Mouse (Mus musculus) embryonic facial prominence, embryonic 10.5 days (tissue): ENCODE data around the gene Fgfr2. TPM values are rescaled to one million over a fixed set of nuclear protein-coding genes. Genes with fewer than 3 reads are reported as not detected.
A peak's percentile ranks its signal among the peaks of the same experiment; 100 is the strongest.

Experiments used
- DNase-seq: peaks from one replicate; pipeline ENCODE4 v3.0.0-alpha.2; 2017; ENCODE audit warnings: low spot score
- H3K27ac ChIP-seq: fragments of 300-500 bp; sonication (generic); replicated peaks from 2 replicates; pipeline ENCODE4 v1.5.1; 2016; ENCODE audit warnings: mild to moderate bottlenecking
- H3K27me3 ChIP-seq: fragments of 300-500 bp; sonication (generic); replicated peaks from 2 replicates; pipeline ENCODE4 v1.6.1; 2016; ENCODE audit warnings: low read depth, mild to moderate bottlenecking; ENCODE audit not compliant: poor library complexity, severe bottlenecking
- H3K36me3 ChIP-seq: fragments of 300-500 bp; sonication (generic); replicated peaks from 2 replicates; pipeline ENCODE4 v1.6.1; 2016; ENCODE audit warnings: mild to moderate bottlenecking, moderate library complexity
- H3K4me1 ChIP-seq: fragments of 300-500 bp; sonication (generic); 2 replicates; pipeline ENCODE4 v1.6.1; 2016
- H3K4me3 ChIP-seq: fragments of 300-500 bp; sonication (generic); 2 replicates; pipeline ENCODE4 v1.5.1; 2016; ENCODE audit warnings: mild to moderate bottlenecking, moderate library complexity
- H3K9me3 ChIP-seq: fragments of 300-500 bp; sonication (generic); 2 replicates; pipeline ENCODE4 v1.6.1; 2016; ENCODE audit warnings: mild to moderate bottlenecking
- WGBS: fragments of 180-500 bp; shearing (Covaris S2); methylation state at CpG from one replicate; pipeline ENCODE4 v1.1.7; 2016; 5-methylcytosine and 5-hydroxymethylcytosine counted together
- polyA plus RNA-seq: library from polyadenylated mRNA; unstranded; fragments of >200 nt; fragmentation: Nextera tagmentation; extraction: Ambion mirVana; gene quantifications from 2 replicates; pipeline ENCODE4 v1.2.1, GENCODE M21; 2016

Gene Fgfr2
- polyA plus RNA-seq, 1 experiment from 2014 or later, result 74.3 TPM

DNA sequence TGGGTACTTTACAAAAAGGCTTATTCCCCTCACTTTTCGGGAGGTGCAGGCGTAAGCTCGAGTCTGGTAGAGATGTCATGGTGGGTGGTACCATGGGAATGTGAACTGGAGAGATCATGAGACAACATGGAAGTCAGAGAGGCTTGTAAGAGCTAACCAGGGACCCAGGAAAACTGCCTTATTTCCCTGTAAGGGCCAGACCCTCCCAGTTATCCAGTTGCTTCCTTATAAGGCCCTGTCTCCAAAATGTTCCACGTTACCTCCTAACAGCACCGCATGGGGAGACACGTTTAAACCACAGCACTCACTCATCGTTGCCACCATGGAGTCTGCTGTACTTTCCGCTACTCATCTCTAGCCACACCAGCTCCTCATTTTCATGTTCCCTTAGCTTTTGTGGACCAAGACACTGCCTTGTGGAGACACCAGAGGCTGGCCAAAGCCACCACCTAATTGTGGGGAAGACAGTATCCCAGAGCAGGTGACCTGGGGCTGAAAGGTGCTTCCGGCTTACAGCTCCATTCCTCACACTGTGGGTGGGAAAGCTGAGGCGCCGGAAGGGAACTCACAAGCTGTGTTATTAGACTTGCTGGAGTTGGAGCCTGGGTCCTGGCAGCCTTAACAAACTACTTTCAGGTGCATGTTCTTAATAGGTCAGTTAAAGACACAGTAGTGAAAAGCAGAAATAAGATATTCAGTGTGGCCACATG, 2178.2 kb downstream of the Fgfr2 start:
- no peak for DNase-seq
- Histone ChIP-seq H3K36me3 (no peaks in the 10 kb centered on the region), H3K27ac (no peak overlapping the region), H3K4me3 (no peak overlapping the region), H3K9me3 (no peaks in the 10 kb centered on the region), H3K27me3 (peaks cover 14% of the 10 kb centered on the region), H3K4me1 (peaks cover 12% of the 10 kb centered on the region)
- 91% methylated on average over 11 of the region's 11 CpGs for WGBS

DNA sequence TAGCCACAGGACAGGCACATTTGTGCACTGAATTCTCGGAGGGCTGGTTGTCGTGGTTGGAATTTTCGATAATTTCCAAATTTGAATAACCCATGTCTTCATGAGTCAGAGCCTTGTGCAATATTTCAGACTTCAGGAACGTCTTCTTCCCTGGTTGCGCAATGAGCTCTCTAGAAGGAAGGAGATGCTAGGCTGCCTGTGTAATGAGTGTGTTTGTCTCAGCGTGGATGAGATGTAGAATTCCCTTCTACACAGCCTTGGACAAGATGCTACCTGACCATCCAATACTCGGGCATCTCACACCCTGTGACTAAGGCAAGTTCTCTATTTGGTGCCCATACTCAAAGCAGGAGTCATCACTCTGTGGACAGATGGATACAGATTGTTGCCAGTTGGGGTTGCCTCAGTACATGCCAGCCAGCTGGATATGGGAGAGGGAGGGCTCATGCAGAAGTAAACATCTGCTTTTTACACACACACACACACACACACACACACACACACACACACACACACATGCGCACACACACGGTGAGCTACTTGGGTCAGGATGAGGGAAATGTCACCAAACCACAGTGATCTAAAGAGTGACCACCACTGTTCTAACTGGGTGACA, 2179.8 kb downstream of the Fgfr2 start:
- H3K9me3 ChIP-seq, result no peaks in the 10 kb centered on the region
- 89% methylated on average over 9 of the region's 9 CpGs for WGBS

DNA sequence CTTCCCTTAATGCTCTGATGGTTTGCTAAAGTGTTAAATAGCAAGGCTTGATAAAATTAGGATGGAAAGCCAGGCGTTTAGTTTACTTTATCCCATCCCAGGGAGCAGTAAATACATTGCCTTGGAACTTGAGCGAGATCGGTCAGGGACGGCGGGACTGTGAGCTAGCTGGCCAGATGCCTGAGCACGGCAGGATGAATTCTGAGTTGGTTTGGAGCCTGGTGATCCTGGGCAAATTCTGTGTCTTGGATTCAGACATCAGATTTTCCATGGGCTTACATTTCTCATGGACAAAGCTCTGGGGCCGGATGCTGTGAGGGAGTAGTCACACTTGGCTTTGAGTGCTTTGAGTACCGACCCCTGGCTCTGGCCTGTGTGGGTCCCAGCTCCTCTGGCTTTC, 2182.4 kb downstream of the Fgfr2 start:
- 86% methylated on average over 8 of the region's 8 CpGs for WGBS
- DNase-seq, result no peak
- Histone ChIP-seq H3K27ac (no peak overlapping the region), H3K36me3 (no peaks in the 10 kb centered on the region), H3K27me3 (peaks cover 56% of the 10 kb centered on the region), H3K4me3 (no peak overlapping the region), H3K4me1 (peaks cover 12% of the 10 kb centered on the region), H3K9me3 (no peaks in the 10 kb centered on the region)

More for the DNA sequence above, 2179.8 kb downstream of the Fgfr2 start:
- H3K4me1 ChIP-seq, result no peaks in the 10 kb centered on the region
- H3K27ac ChIP-seq, result no peak overlapping the region
- H3K27me3 ChIP-seq, result peaks cover 30% of the 10 kb centered on the region
- DNase-seq, result no peak
- H3K36me3 ChIP-seq, result no peaks in the 10 kb centered on the region
- no peak overlapping the region for H3K4me3 ChIP-seq

DNA sequence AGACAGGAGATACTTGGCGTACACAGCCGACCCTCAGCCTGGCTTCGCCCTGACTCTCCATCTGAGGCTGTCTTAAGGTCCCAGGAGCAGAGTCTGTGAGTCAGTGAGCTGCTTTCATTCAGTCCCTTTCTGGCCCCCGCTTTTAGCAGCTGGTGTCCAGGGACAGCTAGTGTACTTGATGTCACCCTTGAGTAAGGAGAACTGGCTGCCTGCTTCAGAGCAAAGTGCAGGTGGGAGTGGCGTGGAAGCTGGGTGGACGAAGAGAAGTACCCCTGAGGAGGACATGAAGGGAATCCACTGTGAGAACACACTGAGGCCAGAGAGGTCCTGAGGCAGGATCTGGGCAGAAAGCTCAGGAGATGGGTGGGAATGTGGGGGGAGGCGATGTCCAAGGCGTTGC, 2184.3 kb downstream of the Fgfr2 start:
- no peak for DNase-seq
- Histone ChIP-seq H3K36me3 (no peaks in the 10 kb centered on the region), H3K27ac (no peak overlapping the region), H3K9me3 (no peaks in the 10 kb centered on the region), H3K27me3 (peaks cover 75% of the 10 kb centered on the region), H3K4me1 (peaks cover 16% of the 10 kb centered on the region), H3K4me3 (no peak overlapping the region)
- 92% methylated on average over 8 of the region's 8 CpGs for WGBS

DNA sequence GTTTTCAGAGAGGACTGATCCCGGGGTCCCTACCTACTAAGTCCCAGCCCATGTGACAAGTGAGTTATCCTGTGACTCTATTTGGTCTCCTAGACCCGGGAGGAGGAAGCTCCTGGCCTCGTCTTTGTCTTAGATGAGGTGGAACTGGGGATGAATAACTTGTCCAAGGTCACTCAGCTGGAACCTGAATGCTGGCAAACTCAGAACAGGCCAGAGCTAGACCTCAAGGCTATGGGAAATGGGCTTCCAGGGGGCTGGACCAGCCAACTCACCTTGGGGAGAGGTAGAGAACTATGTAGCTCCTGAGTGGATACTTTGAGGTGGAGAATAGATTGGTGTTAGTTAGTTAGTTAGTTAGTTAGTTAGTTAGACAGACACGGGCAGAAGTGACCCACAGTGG, 2185.1 kb downstream of the Fgfr2 start:
- Histone ChIP-seq H3K9me3 (no peaks in the 10 kb centered on the region), H3K4me3 (no peak overlapping the region), H3K36me3 (no peaks in the 10 kb centered on the region), H3K27me3 (peaks cover 84% of the 10 kb centered on the region), H3K27ac (no peak overlapping the region), H3K4me1 (peaks cover 16% of the 10 kb centered on the region)
- WGBS, result 63% methylated on average over 4 of the region's 4 CpGs
- DNase-seq, result no peak

DNA sequence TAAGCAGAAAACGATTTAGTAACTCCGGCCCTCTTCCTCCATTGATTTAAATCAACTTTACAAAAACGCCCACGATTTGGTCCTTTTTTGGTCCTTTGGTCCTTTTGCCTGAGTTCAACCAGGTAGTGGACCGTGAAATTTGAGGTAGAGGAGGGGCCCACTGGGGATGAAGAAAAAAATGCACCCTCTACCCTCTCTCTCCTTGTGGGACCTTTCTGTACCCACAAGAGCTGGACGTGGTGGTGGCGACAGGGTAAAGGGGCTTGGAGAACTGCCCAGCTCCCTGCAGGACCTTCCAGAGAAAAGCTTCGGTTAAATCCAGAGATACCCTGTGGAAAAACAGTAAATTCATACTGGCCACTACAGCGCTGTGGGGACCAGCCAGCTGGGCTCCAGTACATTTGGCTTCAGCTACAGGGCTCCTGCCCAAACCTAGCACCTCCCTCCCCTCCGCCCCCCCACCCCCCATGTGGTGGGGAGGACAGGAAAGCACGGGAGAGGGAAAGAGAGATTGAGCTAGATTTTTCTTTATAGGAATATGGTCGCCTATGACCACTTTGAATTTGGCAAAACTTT, 2185.8 kb downstream of the Fgfr2 start:
- no peaks in the 10 kb centered on the region for H3K36me3 ChIP-seq
- no peak for DNase-seq
- peaks cover 90% of the 10 kb centered on the region for H3K27me3 ChIP-seq
- no peaks in the 10 kb centered on the region for H3K9me3 ChIP-seq
- no peak overlapping the region for H3K4me3 ChIP-seq
- peaks cover 16% of the 10 kb centered on the region for H3K4me1 ChIP-seq
- no peak overlapping the region for H3K27ac ChIP-seq
- WGBS, result 28% methylated on average over 12 of the region's 12 CpGs

DNA sequence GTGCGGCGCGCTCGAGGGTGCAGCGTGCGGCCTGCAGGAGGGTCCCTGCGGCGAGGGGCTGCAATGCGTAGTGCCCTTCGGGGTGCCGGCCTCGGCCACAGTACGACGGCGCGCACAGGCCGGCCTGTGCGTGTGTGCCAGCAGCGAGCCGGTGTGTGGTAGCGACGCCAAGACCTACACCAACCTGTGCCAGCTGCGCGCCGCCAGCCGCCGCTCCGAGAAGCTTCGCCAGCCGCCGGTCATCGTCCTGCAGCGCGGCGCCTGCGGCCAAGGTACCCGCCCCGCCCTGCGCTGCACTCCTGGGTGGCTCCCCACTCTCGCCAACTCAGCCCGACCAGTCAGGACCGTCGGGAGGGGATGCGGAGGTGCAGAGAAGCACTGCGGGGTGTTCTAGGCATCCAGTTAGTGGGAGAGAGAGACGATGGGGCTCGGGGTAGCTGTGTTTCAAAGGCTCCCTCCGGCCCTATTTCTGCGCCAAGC, 2186.6 kb downstream of the Fgfr2 start:
- Histone ChIP-seq H3K4me1 (peaks cover 16% of the 10 kb centered on the region), H3K9me3 (no peaks in the 10 kb centered on the region), H3K27ac (no peak overlapping the region; the same call in 1 of the 2 replicates), H3K36me3 (no peaks in the 10 kb centered on the region), H3K27me3 (peaks cover 93% of the 10 kb centered on the region), H3K4me3 (peak overlapping the region; percentile 61)
- 2% methylated on average over 49 of the region's 49 CpGs for WGBS
- DNase-seq, result peak; percentile 43

DNA sequence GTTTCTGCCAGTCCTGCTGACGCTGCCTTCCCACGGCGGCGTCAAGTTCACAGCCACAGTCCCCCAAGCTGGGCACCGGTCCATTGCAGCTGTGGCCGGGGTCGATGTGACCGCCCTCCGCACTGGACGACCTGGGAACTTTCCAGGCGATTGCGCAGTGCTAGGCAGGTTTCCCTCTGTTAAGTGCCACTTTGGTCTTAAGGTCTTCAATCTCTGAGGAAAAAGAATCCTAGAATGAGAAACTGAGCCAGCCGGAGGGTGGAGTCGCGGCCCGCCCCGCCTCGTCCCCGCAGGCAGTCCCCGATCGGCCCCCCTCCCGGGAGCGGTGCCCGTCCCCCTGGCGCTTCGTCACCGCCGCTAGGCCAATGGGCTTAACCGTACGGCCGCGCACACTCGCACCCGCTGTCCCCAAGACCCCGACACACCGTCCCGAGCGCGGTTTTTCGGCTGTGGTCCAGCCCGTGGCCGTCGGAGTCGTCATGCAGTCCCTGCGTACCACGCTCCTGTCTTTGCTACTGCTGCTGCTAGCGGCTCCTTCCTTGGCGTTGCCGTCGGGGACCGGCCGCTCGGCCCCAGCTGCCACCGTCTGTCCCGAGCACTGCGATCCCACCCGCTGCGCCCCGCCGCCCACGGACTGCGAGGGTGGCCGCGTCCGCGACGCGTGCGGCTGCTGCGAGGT, 2187.2 kb downstream of the Fgfr2 start, which contains the start of gene Htra1:
Gene Htra1 (plus strand): TSS at position 319 of the 679 bp plus-strand sequence.
- DNase-seq, result peak; percentile 73
- H3K4me3 ChIP-seq, result peak within 1 kb of the TSS; percentile 61
- WGBS, result under 1% methylated on average over 70 of the region's 70 CpGs
- no peaks in the 10 kb centered on the region for H3K36me3 ChIP-seq
- H3K27me3 ChIP-seq, result peaks cover 89% of the 10 kb centered on the region
- H3K9me3 ChIP-seq, result no peaks in the 10 kb centered on the region
- H3K4me1 ChIP-seq, result peaks cover 16% of the 10 kb centered on the region
- H3K27ac ChIP-seq, result no peak within 1 kb of the TSS; the same call in 1 of the 2 replicates

DNA sequence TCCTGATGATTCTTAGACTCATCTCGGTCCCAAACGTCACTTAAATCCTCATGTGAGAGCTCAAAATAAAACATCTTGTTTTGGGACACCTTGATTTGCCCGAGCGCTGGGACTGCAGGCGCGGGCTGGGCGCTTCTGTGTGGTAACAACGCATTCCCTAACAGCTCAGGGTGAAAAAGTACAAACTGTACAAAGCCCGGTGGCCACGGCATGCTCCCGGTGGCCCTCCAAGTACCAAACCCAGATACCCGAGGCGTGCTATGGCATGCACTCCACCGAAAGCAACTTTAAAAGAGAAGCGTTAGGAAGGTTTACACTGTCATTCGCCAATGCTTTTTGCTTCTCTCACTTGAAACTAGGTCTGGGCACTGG, 2187.7 kb downstream of the Fgfr2 start:
- WGBS, result 14% methylated on average over 16 of the region's 16 CpGs
- Histone ChIP-seq H3K4me1 (peaks cover 16% of the 10 kb centered on the region), H3K36me3 (no peaks in the 10 kb centered on the region), H3K9me3 (no peaks in the 10 kb centered on the region), H3K4me3 (peak overlapping the region; percentile 61), H3K27ac (no peak overlapping the region), H3K27me3 (peaks cover 84% of the 10 kb centered on the region)
- DNase-seq, result no peak

DNA sequence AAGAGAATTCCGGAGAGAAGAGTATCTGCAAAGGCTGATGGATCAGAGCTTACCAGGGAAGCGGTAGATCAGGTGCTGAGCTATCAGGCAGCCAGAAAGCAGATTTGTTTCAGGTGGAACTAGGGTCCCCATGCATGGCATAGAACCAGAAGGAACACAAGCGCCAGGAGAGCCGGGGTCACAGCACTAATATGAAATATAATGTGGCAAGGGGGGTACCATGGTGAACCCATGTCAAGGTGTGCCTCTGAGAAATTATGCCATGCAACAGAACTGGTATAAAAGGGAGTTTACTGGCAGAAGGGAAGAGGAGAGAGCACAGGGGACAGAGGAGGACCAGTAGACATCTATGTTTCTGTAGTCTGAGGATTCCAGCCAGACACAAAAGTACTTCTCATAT, 2188.5 kb downstream of the Fgfr2 start:
- DNase-seq, result no peak
- peaks cover 76% of the 10 kb centered on the region for H3K27me3 ChIP-seq
- WGBS, result 89% methylated on average over 4 of the region's 4 CpGs

DNA sequence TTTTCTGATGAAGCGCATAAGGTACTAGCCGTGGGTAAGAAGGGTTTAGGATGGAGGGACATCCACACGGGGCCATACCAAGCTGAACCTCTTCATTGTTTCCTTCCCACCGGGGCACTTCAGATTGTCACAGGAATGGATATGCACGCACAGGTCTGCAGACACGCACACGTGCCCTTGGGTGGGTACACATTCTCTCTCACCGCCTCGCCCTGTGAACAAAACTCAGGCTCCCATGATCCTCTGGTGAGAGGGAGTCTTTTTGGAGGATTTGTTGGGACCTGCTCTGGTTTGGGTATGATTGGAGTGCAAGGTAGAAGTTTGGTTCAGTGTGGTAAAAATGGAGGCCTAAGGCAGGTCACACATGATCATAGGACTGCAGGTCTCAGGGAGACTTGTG, 2190.2 kb downstream of the Fgfr2 start:
- no peak for DNase-seq
- H3K4me1 ChIP-seq, result peaks cover 16% of the 10 kb centered on the region
- H3K4me3 ChIP-seq, result no peak overlapping the region
- H3K27ac ChIP-seq, result no peak overlapping the region
- no peaks in the 10 kb centered on the region for H3K36me3 ChIP-seq
- H3K27me3 ChIP-seq, result peaks cover 59% of the 10 kb centered on the region
- 84% methylated on average over 9 of the region's 9 CpGs for WGBS
- H3K9me3 ChIP-seq, result no peaks in the 10 kb centered on the region

More for the DNA sequence above, 2188.5 kb downstream of the Fgfr2 start:
- Histone ChIP-seq H3K9me3 (no peaks in the 10 kb centered on the region), H3K4me1 (peaks cover 16% of the 10 kb centered on the region), H3K36me3 (no peaks in the 10 kb centered on the region), H3K4me3 (no peak overlapping the region), H3K27ac (no peak overlapping the region)

DNA sequence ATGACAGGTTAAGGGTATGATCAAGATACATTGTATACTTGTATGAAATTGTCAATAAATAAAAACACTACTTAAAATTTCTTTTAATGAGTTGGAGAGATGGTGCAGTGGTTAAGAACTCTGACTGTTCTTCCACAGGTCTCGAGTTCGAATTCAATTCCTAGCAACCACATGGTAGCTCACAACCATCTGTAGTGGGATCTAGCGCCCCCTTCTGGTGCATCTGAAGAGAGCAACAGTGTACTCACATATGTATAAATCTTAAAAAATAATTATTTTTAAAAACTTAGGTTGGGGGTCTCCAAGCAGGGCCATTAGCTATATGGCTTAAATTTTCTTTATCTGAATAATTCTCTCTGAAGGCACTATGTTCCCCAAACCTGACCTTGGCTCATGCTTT, 2192.7 kb downstream of the Fgfr2 start:
- Histone ChIP-seq H3K9me3 (no peaks in the 10 kb centered on the region), H3K27me3 (peaks cover 34% of the 10 kb centered on the region), H3K27ac (no peak overlapping the region), H3K36me3 (no peaks in the 10 kb centered on the region), H3K4me3 (no peak overlapping the region), H3K4me1 (peaks cover 1% of the 10 kb centered on the region)
- WGBS, result 66% methylated on average over 3 of the region's 3 CpGs
- DNase-seq, result no peak
